Mouse (Mus musculus): ENCODE measurements around the gene Taf15.

DNA sequence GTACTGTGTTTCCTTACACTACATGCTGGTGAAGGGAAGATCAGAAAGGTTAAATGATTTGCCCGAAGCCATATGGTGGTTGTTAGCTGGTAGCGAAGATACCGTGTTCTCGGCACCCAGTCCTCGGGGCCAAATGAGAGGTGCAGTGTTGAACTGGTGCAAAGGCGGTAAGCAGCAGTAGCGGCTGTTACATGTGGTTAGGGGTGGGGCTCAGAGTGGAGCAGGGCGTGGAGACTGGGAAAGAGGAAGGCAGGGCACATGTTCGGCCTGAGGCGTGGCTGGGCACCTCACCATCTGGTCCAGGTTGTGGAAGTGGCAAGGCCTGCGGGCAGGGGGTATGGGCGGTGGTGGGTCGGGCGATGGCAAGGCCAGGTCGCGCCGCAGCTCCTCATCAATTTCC, 45.9 kb upstream of the Taf15 start:
- TF ChIP-seq CTCF (IDR thresholded peaks at IDR 0.05; ENCODE audit: low read depth, low read length) (no peak), GATA1 (IDR thresholded peaks at IDR 0.05; ENCODE audit: borderline replicate concordance, low read length) (no peak), POLR2AphosphoS5 (IDR thresholded peaks at IDR 0.05; ENCODE audit: insufficient replicate concordance, low read depth, low read length) (no peak)

Data from G1E (cell line).